Mouse (Mus musculus): ENCODE results near the gene A630076J17Rik.

A630076J17Rik gene

GRCm38 (mm10) chr3:107229822-107230221 is 592 bp upstream of the A630076J17Rik start:
- DNase-seq (ENCODE audit: low spot score): peak; percentile 18

- DNase-seq (ENCODE audit: low spot score): no peak
These were observed 788 bp downstream of the A630076J17Rik start for GRCm38 (mm10) chr3:107231202-107231601.

- peak; percentile 97 for DNase-seq (ENCODE audit: low spot score)
These were observed 3.0 kb downstream of the A630076J17Rik start for GRCm38 (mm10) chr3:107233351-107233813.

GRCm38 (mm10) chr3:107233945-107234344 is 3.5 kb downstream of the A630076J17Rik start:
- DNase-seq (ENCODE audit: low spot score): no peak

GRCm38 (mm10) chr3:107238051-107238450 is 7.6 kb downstream of the A630076J17Rik start:
- DNase-seq (ENCODE audit: low spot score): no peak

- DNase-seq (ENCODE audit: low spot score): no peak
These were observed 8.1 kb downstream of the A630076J17Rik start for GRCm38 (mm10) chr3:107238471-107238980.

GRCm38 (mm10) chr3:107239607-107240006 is 9.2 kb downstream of the A630076J17Rik start, which contains the start of gene Prok1:
Gene Prok1, minus strand, starts transcription at chr3:107239707.
- no peak for DNase-seq (ENCODE audit: low spot score)

GRCm38 (mm10) chr3:107241389-107242094 is 11.1 kb downstream of the A630076J17Rik start:
- no peak for DNase-seq (ENCODE audit: low spot score)

GRCm38 (mm10) chr3:107246876-107247275 is 16.5 kb downstream of the A630076J17Rik start:
- DNase-seq (ENCODE audit: low spot score): no peak

GRCm38 (mm10) chr3:107249042-107249441 is 18.6 kb downstream of the A630076J17Rik start:
- no peak for DNase-seq (ENCODE audit: low spot score)

- no peak for DNase-seq (ENCODE audit: low spot score)
These were observed 19.9 kb downstream of the A630076J17Rik start for GRCm38 (mm10) chr3:107250320-107250719.

GRCm38 (mm10) chr3:107252035-107252434 is 21.6 kb downstream of the A630076J17Rik start:
- no peak for DNase-seq (ENCODE audit: low spot score)

GRCm38 (mm10) chr3:107253925-107254324 is 23.5 kb downstream of the A630076J17Rik start:
- DNase-seq (ENCODE audit: low spot score): peak; percentile 30

GRCm38 (mm10) chr3:107255992-107256391 is 25.6 kb downstream of the A630076J17Rik start:
- peak; percentile 55 for DNase-seq (ENCODE audit: low spot score)

GRCm38 (mm10) chr3:107256724-107257123 is 26.3 kb downstream of the A630076J17Rik start:
- DNase-seq (ENCODE audit: low spot score): no peak

- no peak for DNase-seq (ENCODE audit: low spot score)
These were observed 27.5 kb downstream of the A630076J17Rik start for GRCm38 (mm10) chr3:107257924-107258323.

GRCm38 (mm10) chr3:107260956-107261850 is 30.8 kb downstream of the A630076J17Rik start:
- DNase-seq (ENCODE audit: low spot score): peak; percentile 64

GRCm38 (mm10) chr3:107261851-107262165 is 31.4 kb downstream of the A630076J17Rik start:
- peak; percentile 92 for DNase-seq (ENCODE audit: low spot score)

GRCm38 (mm10) chr3:107266814-107267345 is 36.5 kb downstream of the A630076J17Rik start:
- DNase-seq (ENCODE audit: low spot score): no peak

- no peak for DNase-seq (ENCODE audit: low spot score)
These were observed 42.0 kb downstream of the A630076J17Rik start for GRCm38 (mm10) chr3:107272433-107272832.

- DNase-seq (ENCODE audit: low spot score): peak; percentile 89
These were observed 43.4 kb downstream of the A630076J17Rik start for GRCm38 (mm10) chr3:107273820-107274219.

- DNase-seq (ENCODE audit: low spot score): no peak
These were observed 44.9 kb downstream of the A630076J17Rik start for GRCm38 (mm10) chr3:107275351-107275750.
